ENCODE assay signal across 8 mouse cellular contexts in genomic region chr5:147894455-147895076, GRCm38 (mm10). TPM values are rescaled to one million over a fixed set of nuclear protein-coding genes. Genes with fewer than 3 reads are reported as not detected.
DNase-seq lines count a peak whose midpoint lies in the region; ATAC-seq lines count a peak whose summit lies in the region.

TSS of gene Slc46a3 (minus strand) at chr5:147894815.

- peak; percentile 99 for ATAC-seq in hindbrain, embryonic 15.5 days (ENCODE audit: low FRiP score, low read depth)

- no peaks in the 10 kb centered on the region for H3K9me3 ChIP-seq in hindbrain, embryonic 15.5 days

- WGBS in hindbrain, embryonic 15.5 days: under 1% methylated on average over 47 of the region's 47 CpGs

- no peak within 1 kb of the TSS for H3K27ac ChIP-seq in hindbrain, embryonic 15.5 days (replicated peaks)

- H3K4me3 ChIP-seq in hindbrain, embryonic 15.5 days: peak within 1 kb of the TSS; percentile 60

- H3K9ac ChIP-seq in hindbrain, embryonic 15.5 days: peak within 1 kb of the TSS; percentile 55

- peaks cover 21% of the 10 kb centered on the region for H3K4me1 ChIP-seq in hindbrain, embryonic 15.5 days (replicated peaks)

- 0 out of 2 replicates have a peak, but pooled peaks cover 4% of the 10 kb centered on the region for H3K27me3 ChIP-seq in hindbrain, embryonic 15.5 days

- DNase-seq in R1 (ENCODE audit: low read depth, low spot score): peak; percentile 93
- peak; percentile 97 to 99 for DNase-seq in cerebellum, postnatal 25 days
- DNase-seq in frontal cortex, postnatal 36 days (ENCODE audit: low spot score in 2 of 2): peak; percentile 96 to 97
- DNase-seq in left cerebral cortex, adult 11 months (ENCODE audit: low spot score): peak; percentile 89
- peak; percentile 95 to 97 for DNase-seq in lung, postnatal 4 days
- DNase-seq in retina, postnatal 7 days (ENCODE audit: low read depth, low spot score): peak; percentile 91
- DNase-seq in urinary bladder, adult 2 months (ENCODE audit: low spot score): peak; percentile 93

- H3K4me2 ChIP-seq in hindbrain, embryonic 15.5 days: peak within 1 kb of the TSS; percentile 80

- H3K36me3 ChIP-seq in hindbrain, embryonic 15.5 days: no peaks in the 10 kb centered on the region

RNA-seq across cellular contexts. Expression of gene Slc46a3, which starts in this region (rescaled TPM):
- 5.0 and 5.2 TPM in 2 replicates for polyA plus RNA-seq in hindbrain, embryonic 15.5 days (2015; fragmentation: Nextera tagmentation; extraction: Ambion mirVana)
- 25.2 and 26.6 TPM in 2 replicates for polyA plus RNA-seq in urinary bladder, adult 2 months (2012; rRNA removed)
